In genomic region chr5:21139505-21139904, GRCm38 (mm10) we compare ENCODE assay signal across 10 mouse cellular contexts. TPM values are rescaled to one million over a fixed set of nuclear protein-coding genes. Genes with fewer than 3 reads are reported as not detected.
A peak's percentile ranks its signal among the peaks of the same experiment; 100 is the strongest.
DNase-seq lines count a peak whose midpoint lies in the region; ATAC-seq lines count a peak whose summit lies in the region.
"Had no signal": no experiment of that assay in that cellular context is flagged by ENCODE, and none has a peak within 500 bp of the region (broad histone marks: within the 10 kb centered on the region; RNA-seq: fewer than 3 reads in every experiment).

No protein-coding gene starts in this region.

- peak; percentile 75 for DNase-seq in hindbrain, embryonic 14.5 days (ENCODE audit: low spot score)
- no peak for DNase-seq in hindbrain, embryonic 11.5 days (ENCODE audit: low spot score)
- peak; percentile 11 for DNase-seq in cerebellum, adult 11-12 months
- peak; percentile 33 to 48 for DNase-seq in gastrocnemius, adult 8-10 months (ENCODE audit: low spot score in 2 of 2)
- peak; percentile 28 for DNase-seq in kidney, adult 9 months
- peak; percentile 76 to 86 for DNase-seq in lung, adult 18-20 months
- DNase-seq in right cerebral cortex, postnatal 25 days: peak; percentile 72
- DNase-seq in embryo, embryonic 11 days: no peak

- peak; percentile 90 for ATAC-seq in hindbrain, embryonic 14.5 days (ENCODE audit: low FRiP score)
- no peak for ATAC-seq in hindbrain, embryonic 11.5 days (ENCODE audit: low FRiP score)

- H3K4me2 ChIP-seq in hindbrain, embryonic 14.5 days (replicated peaks): 0 out of 2 replicates have a peak overlapping the region, but pooled peaks have one; percentile 19
- H3K4me2 ChIP-seq in hindbrain, embryonic 11.5 days (replicated peaks; ENCODE audit: low read depth, low read length): no peak overlapping the region
- H3K4me2 ChIP-seq: neural tube, embryonic 12.5 days had no signal

- H3K4me3 ChIP-seq in hindbrain, embryonic 14.5 days (replicated peaks; ENCODE audit: low read length): no peak overlapping the region
- no peak overlapping the region for H3K4me3 ChIP-seq in hindbrain, embryonic 11.5 days (ENCODE audit: low read depth, low read length)
- H3K4me3 ChIP-seq: neural tube, embryonic 12.5 days had no signal

- 55% methylated on average over 9 of the region's 9 CpGs for WGBS in hindbrain, embryonic 14.5 days
- 79% methylated on average over 9 of the region's 9 CpGs for WGBS in hindbrain, embryonic 11.5 days

- H3K36me3 ChIP-seq in hindbrain, embryonic 14.5 days (replicated peaks; ENCODE audit: control insufficient read depth, insufficient read depth): no peaks in the 10 kb centered on the region
- no peaks in the 10 kb centered on the region for H3K36me3 ChIP-seq in hindbrain, embryonic 11.5 days (ENCODE audit: control insufficient read depth, insufficient read depth, low read length)
- H3K36me3 ChIP-seq: neural tube, embryonic 12.5 days had no signal

- no peaks in the 10 kb centered on the region for H3K27me3 ChIP-seq in hindbrain, embryonic 14.5 days (ENCODE audit: control insufficient read depth, insufficient read depth, low read length)
- H3K27me3 ChIP-seq in hindbrain, embryonic 11.5 days (ENCODE audit: control insufficient read depth, insufficient read depth, low read length): no peaks in the 10 kb centered on the region
- H3K27me3 ChIP-seq: CH12.LX; neural tube, embryonic 12.5 days had no signal

- H3K27ac ChIP-seq in hindbrain, embryonic 14.5 days: peak overlapping the region; percentile 16; the same call in 1 of the 2 replicates
- H3K27ac ChIP-seq in hindbrain, embryonic 11.5 days (ENCODE audit: low read depth, low read length): no peak overlapping the region
- H3K27ac ChIP-seq: neural tube, embryonic 12.5 days had no signal

- no peaks in the 10 kb centered on the region for H3K4me1 ChIP-seq in hindbrain, embryonic 14.5 days (replicated peaks; ENCODE audit: control insufficient read depth, insufficient read depth, low read length)
- no peaks in the 10 kb centered on the region for H3K4me1 ChIP-seq in hindbrain, embryonic 11.5 days (replicated peaks; ENCODE audit: control insufficient read depth, insufficient read depth, low read length)
- H3K4me1 ChIP-seq: neural tube, embryonic 12.5 days had no signal

- H3K9me3 ChIP-seq in hindbrain, embryonic 14.5 days (ENCODE audit: control insufficient read depth, low read length): no peaks in the 10 kb centered on the region
- no peaks in the 10 kb centered on the region for H3K9me3 ChIP-seq in hindbrain, embryonic 11.5 days (ENCODE audit: control insufficient read depth, low read length)
- H3K9me3 ChIP-seq: neural tube, embryonic 12.5 days had no signal

- H3K9ac ChIP-seq in hindbrain, embryonic 14.5 days: no peak overlapping the region
- H3K9ac ChIP-seq in hindbrain, embryonic 11.5 days (ENCODE audit: low read depth, low read length): no peak overlapping the region
- H3K9ac ChIP-seq: neural tube, embryonic 12.5 days had no signal

RNA-seq across cellular contexts. Expression of gene Gsap, which starts 46.5 kb away (rescaled TPM):
- 14.4 and 15.5 TPM in 2 replicates for polyA plus RNA-seq in hindbrain, embryonic 14.5 days (2014; fragmentation: Nextera tagmentation; extraction: Ambion mirVana)
- 2.3 and 2.7 TPM in 2 replicates for polyA plus RNA-seq in hindbrain, embryonic 11.5 days (2014; fragmentation: Nextera tagmentation; extraction: Ambion mirVana)
- total RNA-seq in gastrocnemius, adult 8-10 months (2022): 1 to 10 TPM in 1 of 4 experiments, under 1 TPM in 3; 0.58 to 1.3 (median 0.79) TPM

Comparison
In these comparisons a context has a peak if more than half of its experiments do, and no peak if none do; other contexts are left out.
1. DNase-seq: peak in hindbrain, embryonic 14.5 days (single experiment), cerebellum, adult 11-12 months (single experiment), gastrocnemius, adult 8-10 months (2 of 2), kidney, adult 9 months (single experiment), lung, adult 18-20 months (2 of 2) and right cerebral cortex, postnatal 25 days (single experiment); none in hindbrain, embryonic 11.5 days (single experiment) and embryo, embryonic 11 days (single experiment).